Mouse (Mus musculus) hindbrain, embryonic 10.5 days (tissue): Measurements from ENCODE around the gene Myo16. TPM values are rescaled to one million over a fixed set of nuclear protein-coding genes. Genes with fewer than 3 reads are reported as not detected.

Experiments
- DNase-seq: peaks from one replicate; pipeline ENCODE4 v3.0.0-alpha.2; 2017; ENCODE audit warnings: low spot score
- H3K27ac ChIP-seq: fragments of 300-500 bp; sonication (generic); 2 replicates; pipeline ENCODE4 v1.5.1; 2016; ENCODE audit warnings: mild to moderate bottlenecking, moderate library complexity
- H3K27me3 ChIP-seq: fragments of 300-500 bp; sonication (generic); 2 replicates; pipeline ENCODE4 v1.6.1; 2016; ENCODE audit warnings: mild to moderate bottlenecking; ENCODE audit not compliant: poor library complexity, insufficient read depth, severe bottlenecking
- H3K36me3 ChIP-seq: fragments of 300-500 bp; sonication (generic); 2 replicates; pipeline ENCODE4 v1.6.1; 2016; ENCODE audit warnings: mild to moderate bottlenecking, moderate library complexity
- H3K4me1 ChIP-seq: fragments of 300-500 bp; sonication (generic); replicated peaks from 2 replicates; pipeline ENCODE4 v1.6.1; 2016; ENCODE audit warnings: mild to moderate bottlenecking
- H3K4me3 ChIP-seq: fragments of 300-500 bp; sonication (generic); 2 replicates; pipeline ENCODE4 v1.5.1; 2016; ENCODE audit warnings: mild to moderate bottlenecking, moderate library complexity
- H3K9me3 ChIP-seq: fragments of 300-500 bp; sonication (generic); 2 replicates; pipeline ENCODE4 v1.6.1; 2016; ENCODE audit warnings: mild to moderate bottlenecking, moderate library complexity
- WGBS: fragments of 180-500 bp; shearing (Covaris S2); methylation state at CpG from one replicate; pipeline ENCODE4 v1.1.7; 2016; 5-methylcytosine and 5-hydroxymethylcytosine counted together
- polyA plus RNA-seq: library from polyadenylated mRNA; unstranded; fragments of >200 nt; fragmentation: Nextera tagmentation; extraction: Ambion mirVana; gene quantifications from 2 replicates; pipeline ENCODE4 v1.2.1, GENCODE M21; 2016

Gene Myo16
- polyA plus RNA-seq, 1 experiment from 2014 or later = 2.8 TPM

GRCm38 (mm10) chr8:10474446-10474845 is 320.7 kb downstream of the Myo16 start:
- H3K36me3 ChIP-seq = no peaks in the 10 kb centered on the region
- H3K9me3 ChIP-seq = no peaks in the 10 kb centered on the region
- H3K4me3 ChIP-seq = no peak overlapping the region
- no peaks in the 10 kb centered on the region for H3K27me3 ChIP-seq
- 82% methylated on average over 3 of the region's 3 CpGs for WGBS
- no peaks in the 10 kb centered on the region for H3K4me1 ChIP-seq
- H3K27ac ChIP-seq = no peak overlapping the region
- DNase-seq = no peak

DNA sequence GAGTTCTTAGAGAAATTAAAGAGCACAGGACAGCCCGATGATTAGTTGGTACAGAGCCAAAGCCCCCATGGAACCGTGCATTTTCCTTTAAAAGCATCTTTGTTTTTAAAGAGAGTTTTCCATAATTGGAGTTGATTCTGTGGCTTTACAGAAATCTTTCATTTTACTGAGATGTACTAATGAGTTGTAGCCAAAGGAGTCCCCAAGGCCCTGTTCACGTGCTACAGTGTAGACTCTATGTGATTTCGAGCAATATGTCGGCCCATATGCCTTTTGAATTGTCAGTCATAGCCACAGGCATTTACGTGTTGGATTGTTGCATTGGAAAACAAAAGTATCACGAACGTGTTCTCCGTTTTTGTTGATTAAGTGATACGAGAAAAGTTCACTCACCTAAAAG is 325.3 kb downstream of the Myo16 start:
- 89% methylated on average over 10 of the region's 10 CpGs for WGBS
- Histone ChIP-seq H3K27me3 (no peaks in the 10 kb centered on the region), H3K4me1 (no peaks in the 10 kb centered on the region), H3K27ac (no peak overlapping the region), H3K4me3 (no peak overlapping the region), H3K36me3 (no peaks in the 10 kb centered on the region), H3K9me3 (no peaks in the 10 kb centered on the region)
- DNase-seq = no peak

DNA sequence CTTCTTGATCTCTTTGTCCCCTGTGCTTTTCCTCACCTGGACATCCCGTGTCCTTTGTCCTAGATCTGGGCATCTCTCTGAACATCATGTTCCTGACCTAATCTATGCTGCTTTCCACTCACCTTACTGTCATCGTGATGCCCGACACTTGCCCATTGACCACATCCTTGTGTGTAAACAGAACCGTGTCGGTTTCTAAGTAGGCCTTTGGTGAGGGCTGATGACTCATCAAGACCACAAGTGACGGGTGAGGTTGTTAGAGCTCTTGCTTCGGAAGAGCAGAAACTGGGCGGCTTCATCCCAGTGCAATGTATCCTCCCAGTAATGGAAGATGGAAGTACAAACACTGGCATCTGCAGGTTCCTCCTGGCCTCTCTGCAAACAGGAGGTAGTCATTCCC is 327.1 kb downstream of the Myo16 start:
- Histone ChIP-seq H3K4me3 (no peak overlapping the region), H3K4me1 (no peaks in the 10 kb centered on the region), H3K36me3 (no peaks in the 10 kb centered on the region), H3K27me3 (no peaks in the 10 kb centered on the region), H3K27ac (no peak overlapping the region), H3K9me3 (no peaks in the 10 kb centered on the region)
- no peak for DNase-seq
- 90% methylated on average over 8 of the region's 8 CpGs for WGBS

DNA sequence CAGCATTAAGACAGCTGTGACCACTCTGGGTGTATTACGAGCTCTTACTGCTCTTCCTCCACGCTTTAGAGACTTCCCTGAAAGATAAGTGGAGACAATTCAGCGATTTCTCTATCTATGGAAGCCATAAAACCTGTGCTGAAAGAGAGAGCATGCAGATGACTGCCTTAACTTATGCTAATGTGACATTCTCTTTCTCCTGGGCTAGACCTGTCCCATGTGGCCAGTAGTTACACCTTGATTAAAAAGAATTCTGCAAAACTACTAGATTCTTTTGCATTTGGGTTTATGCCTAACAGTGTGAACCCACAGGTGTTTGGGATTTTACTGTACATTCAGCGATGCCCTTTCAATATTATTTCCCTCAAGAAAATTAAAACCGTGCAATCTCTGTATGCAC is 328.4 kb downstream of the Myo16 start:
- Histone ChIP-seq H3K27me3 (no peaks in the 10 kb centered on the region), H3K4me3 (no peak overlapping the region), H3K36me3 (no peaks in the 10 kb centered on the region), H3K9me3 (no peaks in the 10 kb centered on the region), H3K27ac (no peak overlapping the region), H3K4me1 (no peaks in the 10 kb centered on the region)
- no peak for DNase-seq
- 84% methylated on average over 5 of the region's 5 CpGs for WGBS

GRCm38 (mm10) chr8:10482880-10483279 is 329.2 kb downstream of the Myo16 start:
- Histone ChIP-seq H3K4me3 (no peak overlapping the region), H3K36me3 (no peaks in the 10 kb centered on the region), H3K9me3 (no peaks in the 10 kb centered on the region), H3K27ac (no peak overlapping the region), H3K27me3 (no peaks in the 10 kb centered on the region), H3K4me1 (no peaks in the 10 kb centered on the region)
- WGBS = 65% methylated on average over 1 of the region's 1 CpGs
- no peak for DNase-seq

GRCm38 (mm10) chr8:10483841-10484240 is 330.1 kb downstream of the Myo16 start:
- no peaks in the 10 kb centered on the region for H3K9me3 ChIP-seq
- no peaks in the 10 kb centered on the region for H3K27me3 ChIP-seq
- 76% methylated on average over 5 of the region's 5 CpGs for WGBS
- no peak for DNase-seq
- H3K4me1 ChIP-seq = no peaks in the 10 kb centered on the region
- no peak overlapping the region for H3K27ac ChIP-seq
- no peaks in the 10 kb centered on the region for H3K36me3 ChIP-seq
- H3K4me3 ChIP-seq = no peak overlapping the region

DNA sequence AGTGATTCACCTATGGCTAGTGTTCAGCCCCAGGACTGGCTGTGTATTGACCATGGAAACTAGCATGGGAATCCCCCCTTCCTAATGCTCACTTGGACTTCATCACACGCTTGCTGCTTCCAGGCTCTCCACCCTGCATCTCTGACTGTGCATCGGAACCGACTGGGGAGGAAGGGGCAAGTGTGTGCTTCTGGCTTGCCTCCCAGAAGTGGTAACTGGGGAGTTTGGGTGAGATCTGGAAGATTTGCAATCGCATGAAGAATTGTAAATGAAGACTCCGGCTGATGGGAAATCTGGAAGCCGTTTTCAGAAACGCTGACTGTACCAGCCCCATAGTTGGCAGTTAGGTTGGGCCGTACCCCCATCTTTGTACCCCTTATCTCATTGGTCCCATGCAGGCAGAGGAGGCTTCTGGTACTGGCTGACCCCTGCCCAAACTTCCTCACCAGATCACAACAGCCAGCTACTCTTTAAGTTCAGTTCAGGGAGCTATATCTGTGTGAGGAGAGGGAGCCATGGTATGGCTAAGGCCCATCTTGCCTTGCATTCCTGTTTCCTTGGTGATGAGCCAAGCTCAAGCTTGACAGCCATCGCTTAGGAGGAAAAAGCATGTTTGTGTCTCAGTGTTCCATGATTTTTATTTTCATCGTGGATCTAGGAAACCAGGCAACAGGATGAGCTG is 336.2 kb downstream of the Myo16 start:
- no peaks in the 10 kb centered on the region for H3K27me3 ChIP-seq
- 92% methylated on average over 10 of the region's 10 CpGs for WGBS
- no peak overlapping the region for H3K27ac ChIP-seq
- no peak for DNase-seq
- H3K4me1 ChIP-seq = no peaks in the 10 kb centered on the region
- H3K4me3 ChIP-seq = no peak overlapping the region
- H3K36me3 ChIP-seq = no peaks in the 10 kb centered on the region
- H3K9me3 ChIP-seq = no peaks in the 10 kb centered on the region

GRCm38 (mm10) chr8:10490420-10490784 is 336.7 kb downstream of the Myo16 start:
- no peaks in the 10 kb centered on the region for H3K4me1 ChIP-seq
- no peaks in the 10 kb centered on the region for H3K36me3 ChIP-seq
- 96% methylated on average over 2 of the region's 2 CpGs for WGBS

GRCm38 (mm10) chr8:10490874-10491273 is 337.2 kb downstream of the Myo16 start:
- Histone ChIP-seq H3K4me3 (no peak overlapping the region), H3K27ac (no peak overlapping the region), H3K9me3 (no peaks in the 10 kb centered on the region), H3K27me3 (no peaks in the 10 kb centered on the region), H3K36me3 (no peaks in the 10 kb centered on the region), H3K4me1 (no peaks in the 10 kb centered on the region)
- 84% methylated on average over 6 of the region's 6 CpGs for WGBS
- no peak for DNase-seq

More at GRCm38 (mm10) chr8:10490420-10490784, 336.7 kb downstream of the Myo16 start:
- no peak overlapping the region for H3K4me3 ChIP-seq
- no peak overlapping the region for H3K27ac ChIP-seq
- H3K9me3 ChIP-seq = no peaks in the 10 kb centered on the region
- no peaks in the 10 kb centered on the region for H3K27me3 ChIP-seq
- DNase-seq = no peak

GRCm38 (mm10) chr8:10499846-10500245 is 346.1 kb downstream of the Myo16 start:
- Histone ChIP-seq H3K4me3 (no peak overlapping the region), H3K27ac (0 out of 2 replicates have a peak overlapping the region, but pooled peaks have one; percentile 16), H3K36me3 (no peaks in the 10 kb centered on the region), H3K9me3 (no peaks in the 10 kb centered on the region), H3K27me3 (no peaks in the 10 kb centered on the region), H3K4me1 (peaks cover 10% of the 10 kb centered on the region)
- peak; percentile 27 for DNase-seq
- WGBS = 16% methylated on average over 8 of the region's 8 CpGs

DNA sequence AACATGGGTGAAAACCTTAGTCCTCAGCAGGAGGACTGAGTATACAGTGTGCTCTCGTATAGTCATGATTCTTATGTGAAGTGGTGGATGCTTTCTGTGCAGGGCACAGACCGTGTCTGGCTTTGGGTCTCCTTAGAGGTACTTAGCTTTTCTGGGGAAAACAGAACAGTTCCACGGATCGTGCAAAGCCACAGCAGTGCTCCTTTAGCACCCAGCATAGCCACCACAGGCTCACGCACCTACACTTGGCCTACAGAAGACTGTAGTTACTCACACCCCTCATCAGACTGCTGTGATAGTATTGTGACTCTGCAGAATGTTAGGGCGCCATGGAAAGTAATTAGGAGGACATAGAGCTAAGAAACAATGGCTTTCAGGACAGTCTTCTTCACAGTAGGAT is 346.8 kb downstream of the Myo16 start:
- 81% methylated on average over 6 of the region's 6 CpGs for WGBS
- DNase-seq = no peak
- H3K4me1 ChIP-seq = peaks cover 10% of the 10 kb centered on the region
- no peak overlapping the region for H3K27ac ChIP-seq
- no peak overlapping the region for H3K4me3 ChIP-seq
- no peaks in the 10 kb centered on the region for H3K36me3 ChIP-seq
- no peaks in the 10 kb centered on the region for H3K9me3 ChIP-seq
- H3K27me3 ChIP-seq = no peaks in the 10 kb centered on the region

DNA sequence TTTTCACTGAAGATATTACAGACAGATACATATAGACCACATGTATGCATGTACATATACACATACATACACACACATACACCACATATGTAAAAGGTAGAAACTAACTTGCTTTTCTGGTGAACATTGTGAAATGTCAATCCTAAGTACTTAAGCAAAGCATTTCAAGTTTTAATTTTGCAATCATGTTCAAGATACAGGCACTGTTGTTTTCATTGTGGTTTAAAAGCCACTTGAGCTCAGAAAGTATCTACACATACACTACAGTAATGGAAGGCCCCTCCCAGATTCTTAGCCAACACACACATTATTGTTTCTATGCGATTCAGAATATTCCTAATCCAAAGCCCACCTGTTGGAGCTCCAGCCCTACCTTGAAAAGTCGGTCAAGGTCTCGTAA is 348.0 kb downstream of the Myo16 start:
- no peaks in the 10 kb centered on the region for H3K36me3 ChIP-seq
- WGBS = 95% methylated on average over 3 of the region's 3 CpGs
- H3K27me3 ChIP-seq = no peaks in the 10 kb centered on the region
- no peak overlapping the region for H3K4me3 ChIP-seq
- no peak overlapping the region for H3K27ac ChIP-seq
- peaks cover 10% of the 10 kb centered on the region for H3K4me1 ChIP-seq
- no peak for DNase-seq
- H3K9me3 ChIP-seq = no peaks in the 10 kb centered on the region

GRCm38 (mm10) chr8:10512105-10512504 is 358.4 kb downstream of the Myo16 start:
- no peak overlapping the region; the same call in 1 of the 2 replicates for H3K27ac ChIP-seq
- H3K9me3 ChIP-seq = no peaks in the 10 kb centered on the region
- no peaks in the 10 kb centered on the region for H3K27me3 ChIP-seq
- 84% methylated on average over 3 of the region's 3 CpGs for WGBS
- no peak overlapping the region for H3K4me3 ChIP-seq
- no peak for DNase-seq
- peaks cover 8% of the 10 kb centered on the region; the same call in 1 of the 2 replicates for H3K4me1 ChIP-seq
- H3K36me3 ChIP-seq = no peaks in the 10 kb centered on the region

DNA sequence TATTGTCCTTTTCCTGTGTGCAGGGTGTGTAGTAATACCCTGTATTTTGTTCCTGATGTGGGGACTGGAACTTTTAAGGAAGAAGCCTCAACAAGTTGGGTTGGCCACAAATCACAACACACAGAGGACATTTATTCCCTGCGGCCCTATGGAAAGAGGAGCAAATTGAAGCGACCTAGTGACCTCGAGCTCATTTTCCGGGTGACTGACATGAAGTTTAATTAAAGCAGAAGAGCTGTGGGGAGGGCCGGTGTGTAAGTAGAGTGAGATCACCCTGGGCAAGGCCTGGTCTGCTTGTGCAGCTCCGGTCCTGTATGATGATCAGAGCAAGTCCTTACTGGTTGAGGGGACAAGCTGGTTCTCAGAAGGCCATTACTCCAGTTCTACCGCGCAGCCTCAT is 363.7 kb downstream of the Myo16 start:
- Histone ChIP-seq H3K4me1 (peaks cover 8% of the 10 kb centered on the region; the same call in 1 of the 2 replicates), H3K9me3 (no peaks in the 10 kb centered on the region), H3K27me3 (no peaks in the 10 kb centered on the region), H3K27ac (no peak overlapping the region), H3K36me3 (no peaks in the 10 kb centered on the region), H3K4me3 (no peak overlapping the region)
- DNase-seq = no peak
- WGBS = 80% methylated on average over 8 of the region's 8 CpGs
